Mouse (Mus musculus) midbrain, embryonic 11.5 days (tissue): ENCODE data around the gene Ppa1. TPM values are rescaled to one million over a fixed set of nuclear protein-coding genes. Genes with fewer than 3 reads are reported as not detected.

Experiments
- ATAC-seq: fragments of 200-750 bp; cut with Nextera tagmentation; 2 replicates; pipeline ENCODE4 v1.8.0; 2017; ENCODE audit warnings: moderate TSS enrichment, moderate library complexity; ENCODE audit not compliant: low FRiP score
- DNase-seq: peaks from one replicate; pipeline ENCODE4 v3.0.0; 2015; ENCODE audit warnings: low spot score; ENCODE audit errors: missing footprints
- H3K27ac ChIP-seq: fragments of 300-500 bp; sonication (generic); 2 replicates; pipeline ENCODE4 v1.5.1; 2014; ENCODE audit warnings: low read depth, low read length
- H3K27me3 ChIP-seq: fragments of 300-500 bp; sonication (generic); 2 replicates; pipeline ENCODE4 v1.6.1; 2014; ENCODE audit warnings: mild to moderate bottlenecking, low read length, moderate library complexity, mixed read lengths; ENCODE audit not compliant: control insufficient read depth, insufficient read depth
- H3K36me3 ChIP-seq: fragments of 300-500 bp; sonication (generic); 2 replicates; pipeline ENCODE4 v1.6.1; 2014; ENCODE audit warnings: mild to moderate bottlenecking, low read length, moderate library complexity, mixed read lengths; ENCODE audit not compliant: control insufficient read depth, insufficient read depth
- H3K4me1 ChIP-seq: fragments of 300-500 bp; sonication (generic); 2 replicates; pipeline ENCODE4 v1.6.1; 2014; ENCODE audit warnings: low read length; ENCODE audit not compliant: control insufficient read depth, insufficient read depth
- H3K4me2 ChIP-seq: fragments of 300-500 bp; sonication (generic); 2 replicates; pipeline ENCODE4 v1.6.1; 2014; ENCODE audit warnings: mild to moderate bottlenecking, moderate library complexity
- H3K4me3 ChIP-seq: fragments of 300-500 bp; sonication (generic); 2 replicates; pipeline ENCODE4 v1.5.1; 2014; ENCODE audit warnings: low read depth, low read length
- H3K9ac ChIP-seq: fragments of 300-500 bp; sonication (generic); 2 replicates; pipeline ENCODE4 v1.6.1; 2014; ENCODE audit warnings: low read length
- H3K9me3 ChIP-seq: fragments of 300-500 bp; sonication (generic); 2 replicates; pipeline ENCODE4 v1.6.1; 2016; ENCODE audit warnings: low read length; ENCODE audit not compliant: control insufficient read depth
- WGBS: fragments of 180-500 bp; shearing (Covaris S2); extraction: QIAGEN DNeasy Blood & Tissue Kit; methylation state at CpG from one replicate; pipeline ENCODE4 v1.1.7; 2014; 5-methylcytosine and 5-hydroxymethylcytosine counted together
- polyA plus RNA-seq: library from polyadenylated mRNA; unstranded; fragments of >200 nt; fragmentation: Nextera tagmentation; extraction: Ambion mirVana; gene quantifications from 2 replicates; pipeline ENCODE4 v1.2.1, GENCODE M21; 2014

Gene Ppa1
- polyA plus RNA-seq, 1 experiment from 2014 or later, result 323 TPM

GRCm38 (mm10) chr10:61656928-61657882 is 8.9 kb downstream of the Ppa1 start:
- no peak overlapping the region for H3K4me2 ChIP-seq
- no peaks in the 10 kb centered on the region for H3K9me3 ChIP-seq
- ATAC-seq (no peak), DNase-seq (no peak)
- 93% methylated on average over 18 of the region's 18 CpGs for WGBS
- H3K4me1 ChIP-seq, result no peaks in the 10 kb centered on the region
- H3K27me3 ChIP-seq, result no peaks in the 10 kb centered on the region
- H3K4me3 ChIP-seq, result no peak overlapping the region
- H3K36me3 ChIP-seq, result peaks cover 2% of the 10 kb centered on the region; the same call in 1 of the 2 replicates
- no peak overlapping the region for H3K27ac ChIP-seq
- no peak overlapping the region for H3K9ac ChIP-seq

- WGBS, result 33% methylated on average over 4 of the region's 4 CpGs
- no peak overlapping the region for H3K4me3 ChIP-seq
- DNase-seq (peak; percentile 96), ATAC-seq (no peak)
- no peaks in the 10 kb centered on the region for H3K27me3 ChIP-seq
- no peak overlapping the region for H3K27ac ChIP-seq
- H3K9ac ChIP-seq, result no peak overlapping the region
- H3K4me2 ChIP-seq, result no peak overlapping the region
- H3K36me3 ChIP-seq, result peaks cover 5% of the 10 kb centered on the region; the same call in 1 of the 2 replicates
- no peaks in the 10 kb centered on the region for H3K9me3 ChIP-seq
- no peaks in the 10 kb centered on the region for H3K4me1 ChIP-seq
These were observed 9.6 kb downstream of the Ppa1 start for GRCm38 (mm10) chr10:61657985-61658384.

GRCm38 (mm10) chr10:61661887-61662286 is 13.5 kb downstream of the Ppa1 start:
- Histone ChIP-seq H3K9ac (no peak overlapping the region), H3K4me1 (no peaks in the 10 kb centered on the region), H3K27ac (no peak overlapping the region), H3K4me2 (no peak overlapping the region), H3K9me3 (no peaks in the 10 kb centered on the region), H3K4me3 (no peak overlapping the region), H3K27me3 (no peaks in the 10 kb centered on the region), H3K36me3 (peaks cover 12% of the 10 kb centered on the region; the same call in 1 of the 2 replicates)
- ATAC-seq (no peak), DNase-seq (no peak)
- 87% methylated on average over 8 of the region's 8 CpGs for WGBS

GRCm38 (mm10) chr10:61662391-61662988 is 14.1 kb downstream of the Ppa1 start:
- H3K4me1 ChIP-seq, result no peaks in the 10 kb centered on the region
- H3K27ac ChIP-seq, result no peak overlapping the region
- DNase-seq, result no peak
- no peaks in the 10 kb centered on the region for H3K9me3 ChIP-seq
- no peak overlapping the region for H3K4me3 ChIP-seq
- no peaks in the 10 kb centered on the region for H3K27me3 ChIP-seq
- H3K36me3 ChIP-seq, result peaks cover 12% of the 10 kb centered on the region; the same call in 1 of the 2 replicates
- 81% methylated on average over 10 of the region's 10 CpGs for WGBS
- H3K4me2 ChIP-seq, result no peak overlapping the region
- no peak overlapping the region for H3K9ac ChIP-seq
- no peak for ATAC-seq

GRCm38 (mm10) chr10:61665111-61665510 is 16.8 kb downstream of the Ppa1 start:
- no peak overlapping the region for H3K4me3 ChIP-seq
- no peaks in the 10 kb centered on the region for H3K9me3 ChIP-seq
- ATAC-seq (no peak), DNase-seq (no peak)
- no peak overlapping the region for H3K4me2 ChIP-seq
- H3K27ac ChIP-seq, result no peak overlapping the region
- H3K36me3 ChIP-seq, result peaks cover 14% of the 10 kb centered on the region; the same call in 1 of the 2 replicates
- no peak overlapping the region for H3K9ac ChIP-seq
- 95% methylated on average over 10 of the region's 10 CpGs for WGBS
- no peaks in the 10 kb centered on the region for H3K4me1 ChIP-seq
- H3K27me3 ChIP-seq, result no peaks in the 10 kb centered on the region

GRCm38 (mm10) chr10:61665651-61666050 is 17.3 kb downstream of the Ppa1 start:
- H3K36me3 ChIP-seq, result peaks cover 19% of the 10 kb centered on the region
- 93% methylated on average over 3 of the region's 3 CpGs for WGBS

GRCm38 (mm10) chr10:61669289-61669688 is 20.9 kb downstream of the Ppa1 start:
- H3K27ac ChIP-seq, result no peak overlapping the region
- H3K36me3 ChIP-seq, result peaks cover 24% of the 10 kb centered on the region
- H3K4me1 ChIP-seq, result no peaks in the 10 kb centered on the region
- ATAC-seq, result no peak
- H3K4me2 ChIP-seq, result no peak overlapping the region
- 92% methylated on average over 7 of the region's 7 CpGs for WGBS
- no peak for DNase-seq
- no peaks in the 10 kb centered on the region for H3K9me3 ChIP-seq
- no peak overlapping the region for H3K9ac ChIP-seq
- no peaks in the 10 kb centered on the region for H3K27me3 ChIP-seq
- H3K4me3 ChIP-seq, result no peak overlapping the region

More at GRCm38 (mm10) chr10:61665651-61666050, 17.3 kb downstream of the Ppa1 start:
- Histone ChIP-seq H3K9ac (no peak overlapping the region), H3K4me2 (no peak overlapping the region), H3K4me3 (no peak overlapping the region), H3K27me3 (no peaks in the 10 kb centered on the region), H3K9me3 (no peaks in the 10 kb centered on the region), H3K4me1 (no peaks in the 10 kb centered on the region), H3K27ac (no peak overlapping the region)
- DNase-seq, result no peak
- no peak for ATAC-seq

GRCm38 (mm10) chr10:61669896-61670295 is 21.5 kb downstream of the Ppa1 start:
- no peak overlapping the region for H3K4me3 ChIP-seq
- H3K9ac ChIP-seq, result no peak overlapping the region
- no peak overlapping the region for H3K27ac ChIP-seq
- no peak overlapping the region for H3K4me2 ChIP-seq
- peaks cover 24% of the 10 kb centered on the region for H3K36me3 ChIP-seq
- no peak for DNase-seq
- no peaks in the 10 kb centered on the region for H3K9me3 ChIP-seq
- no peak for ATAC-seq
- no peaks in the 10 kb centered on the region for H3K27me3 ChIP-seq
- H3K4me1 ChIP-seq, result no peaks in the 10 kb centered on the region

GRCm38 (mm10) chr10:61670758-61671157 is 22.4 kb downstream of the Ppa1 start:
- no peak for DNase-seq
- Histone ChIP-seq H3K4me3 (no peak overlapping the region), H3K27me3 (no peaks in the 10 kb centered on the region), H3K36me3 (peaks cover 22% of the 10 kb centered on the region), H3K9me3 (no peaks in the 10 kb centered on the region), H3K9ac (no peak overlapping the region), H3K4me1 (no peaks in the 10 kb centered on the region), H3K4me2 (no peak overlapping the region), H3K27ac (no peak overlapping the region)
- 94% methylated on average over 3 of the region's 3 CpGs for WGBS
- no peak for ATAC-seq
